Mouse (Mus musculus) right cerebral cortex, postnatal 36 days (tissue): ENCODE results near the gene Cldn7.
A peak's percentile ranks its signal among the peaks of the same experiment; 100 is the strongest.

Source experiments
- DNase-seq, 2 experiments: peaks; one replicate each; pipeline ENCODE4 v3.0.0; 2022; ENCODE audit warnings: low spot score in 2 of 2, mixed read lengths in 1 of 2

Cldn7 gene

DNA sequence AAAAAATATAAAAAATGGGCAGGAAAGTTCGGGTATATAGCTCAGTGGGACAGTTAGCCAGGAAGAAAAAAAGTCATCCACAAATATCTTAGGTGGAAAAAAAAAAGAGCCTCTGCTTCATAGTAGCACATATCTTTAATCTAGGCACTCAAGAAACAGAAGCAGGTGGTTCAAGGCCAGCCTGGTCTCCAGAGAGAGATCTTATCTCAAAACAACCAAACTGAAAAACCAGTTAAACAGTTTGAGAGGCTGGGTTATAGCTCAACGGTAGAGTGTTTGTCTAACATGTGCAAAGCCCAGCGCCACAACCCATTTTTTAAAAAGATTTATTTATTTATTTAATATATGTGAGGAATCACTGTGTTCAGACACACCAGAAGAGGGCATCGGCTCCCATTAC is 31.5 kb upstream of the Cldn7 start:
- DNase-seq: no peak

DNA sequence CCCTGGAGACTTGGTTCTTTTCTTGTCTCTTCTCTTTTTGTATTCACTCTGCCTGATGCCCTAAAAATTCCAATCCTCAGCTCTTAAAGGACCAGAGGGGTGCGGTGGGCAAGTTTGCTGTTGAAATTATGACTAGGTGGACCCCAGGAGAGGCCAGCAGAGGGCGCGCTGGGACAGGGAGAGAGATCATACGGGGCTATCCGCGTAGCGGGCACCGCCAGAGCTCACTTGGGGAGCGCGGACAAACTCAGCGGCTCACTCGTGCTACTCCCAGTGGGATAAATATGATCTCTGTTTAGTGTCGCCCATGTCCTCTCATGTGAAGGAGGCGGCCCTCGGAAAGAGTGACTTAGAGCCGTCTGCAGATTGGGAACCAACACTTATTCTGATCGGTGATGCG is 30.4 kb upstream of the Cldn7 start:
- peak; percentile 56 to 66 for DNase-seq

DNA sequence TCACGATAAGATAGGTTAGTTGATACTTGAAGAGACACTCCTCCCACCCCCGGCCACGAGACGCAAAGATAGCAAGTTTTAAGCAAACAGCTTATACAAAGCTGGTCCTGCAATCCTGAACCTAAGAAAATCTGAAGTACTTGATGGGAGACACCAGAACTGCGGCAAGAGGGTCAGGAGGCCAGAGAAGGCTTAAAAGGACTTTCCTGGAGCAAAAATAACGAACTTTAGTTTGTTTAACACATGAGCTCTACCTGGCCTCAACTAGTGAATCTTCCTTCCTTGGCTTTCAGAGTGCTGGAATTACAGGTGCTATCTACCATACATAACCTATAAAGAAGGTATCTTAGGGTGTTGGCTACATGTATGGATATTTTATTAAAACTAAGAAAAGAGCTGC is 29.9 kb upstream of the Cldn7 start:
- DNase-seq: no peak

DNA sequence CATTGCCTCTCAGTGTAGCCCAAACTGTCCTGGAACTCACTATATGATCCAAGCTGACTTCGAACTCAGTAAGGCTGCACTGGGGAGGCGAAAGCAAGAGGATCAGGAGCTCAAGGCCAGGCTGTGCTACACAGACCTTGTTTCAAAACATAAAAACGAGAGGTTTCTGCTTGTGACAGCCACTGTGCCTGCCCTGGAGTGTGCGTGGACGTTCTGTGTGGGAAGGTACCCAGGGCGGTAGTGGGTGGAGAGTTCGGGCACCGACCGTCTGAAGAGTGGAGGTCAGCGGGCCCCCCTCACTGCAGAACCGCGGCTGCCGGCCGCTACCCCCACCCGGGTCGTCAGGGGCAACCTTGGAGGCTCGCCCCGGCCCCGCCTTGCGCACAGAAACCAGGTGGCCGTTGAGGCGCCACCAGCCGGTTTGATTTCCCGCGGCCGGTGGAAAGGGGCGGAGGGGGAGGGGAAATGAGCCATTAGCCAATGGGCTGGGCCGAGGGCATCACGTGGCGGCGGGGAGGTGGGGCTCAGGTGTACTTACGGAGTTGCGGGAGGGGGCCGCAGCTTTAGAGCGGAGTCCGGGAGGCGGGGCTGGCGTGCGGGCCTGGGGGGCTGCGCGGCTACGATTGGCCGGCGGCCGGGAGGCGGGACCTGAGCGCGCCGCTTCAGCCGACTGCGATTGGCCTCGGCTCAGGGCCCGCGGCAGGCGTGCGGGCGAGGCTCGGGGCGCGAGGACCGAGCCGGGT is 29.3 kb upstream of the Cldn7 start, which contains the start of gene Ybx2:
Ybx2 (plus strand) TSS at position 660 of the 743 bp plus-strand sequence.
- DNase-seq: peak; percentile 80 to 82

DNA sequence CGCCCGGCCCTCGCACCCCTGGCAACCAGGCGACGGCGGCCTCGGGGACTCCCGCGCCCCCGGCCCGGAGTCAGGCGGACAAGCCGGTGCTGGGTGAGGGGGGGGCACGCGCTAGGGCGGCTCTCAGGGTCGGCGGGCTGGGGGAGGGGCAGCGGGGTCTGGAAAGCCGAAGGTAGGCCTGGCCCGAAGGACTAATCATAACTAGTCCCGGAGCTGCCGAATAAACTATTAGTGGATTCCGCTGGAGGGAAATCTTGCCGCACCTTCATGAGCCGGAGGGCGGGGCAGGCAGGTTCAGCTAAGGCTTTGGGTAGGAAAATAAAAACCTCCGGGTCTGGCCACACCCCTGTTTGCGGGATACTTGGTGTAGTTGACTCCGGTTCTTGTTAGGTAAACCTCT is 28.4 kb upstream of the Cldn7 start:
- DNase-seq: no peak

- DNase-seq: no peak
These were observed 27.7 kb upstream of the Cldn7 start for GRCm38 (mm10) chr11:69936714-69937347.

DNA sequence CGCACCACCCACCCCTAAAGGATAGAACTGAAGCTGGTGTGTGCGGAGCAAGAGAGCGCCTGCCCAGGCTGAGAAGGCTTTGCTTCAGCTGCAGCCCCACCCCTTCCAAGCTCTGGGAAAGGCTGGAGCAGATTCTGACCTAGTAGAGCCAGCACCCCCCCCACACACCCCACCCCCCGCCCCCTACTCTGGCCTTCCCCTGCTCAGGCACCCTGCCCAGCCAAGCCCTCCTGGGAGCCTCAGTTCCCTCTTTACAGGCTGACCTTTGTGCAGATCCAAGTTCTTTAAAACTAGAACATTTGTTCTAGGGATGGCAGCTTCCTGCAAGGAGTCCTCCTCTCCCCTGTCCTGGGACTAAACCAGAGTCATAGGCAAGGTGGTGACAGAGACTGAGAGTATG is 27.2 kb upstream of the Cldn7 start:
- no peak for DNase-seq

DNA sequence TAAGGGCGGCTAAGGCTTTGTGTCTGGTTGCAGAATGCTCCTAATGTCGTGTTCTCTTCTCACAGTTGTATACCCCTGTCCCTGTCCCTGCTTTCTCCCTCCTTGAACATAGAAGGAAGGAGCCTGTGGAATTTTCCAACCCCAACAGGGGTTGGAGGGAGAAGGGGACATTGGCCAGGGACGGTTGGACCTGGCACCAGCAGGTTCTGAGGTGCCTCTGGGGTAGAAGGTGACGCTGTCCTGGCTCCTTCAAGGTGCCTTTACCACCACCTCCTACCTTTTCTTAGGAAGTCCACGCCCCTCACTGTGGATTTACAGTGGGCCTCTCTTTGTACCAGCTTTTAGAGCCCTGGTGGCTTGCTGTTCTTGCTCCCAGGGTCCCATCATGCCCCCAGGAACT is 26.7 kb upstream of the Cldn7 start:
- no peak for DNase-seq

GRCm38 (mm10) chr11:69938401-69938979 is 26.1 kb upstream of the Cldn7 start:
- DNase-seq: no peak

DNA sequence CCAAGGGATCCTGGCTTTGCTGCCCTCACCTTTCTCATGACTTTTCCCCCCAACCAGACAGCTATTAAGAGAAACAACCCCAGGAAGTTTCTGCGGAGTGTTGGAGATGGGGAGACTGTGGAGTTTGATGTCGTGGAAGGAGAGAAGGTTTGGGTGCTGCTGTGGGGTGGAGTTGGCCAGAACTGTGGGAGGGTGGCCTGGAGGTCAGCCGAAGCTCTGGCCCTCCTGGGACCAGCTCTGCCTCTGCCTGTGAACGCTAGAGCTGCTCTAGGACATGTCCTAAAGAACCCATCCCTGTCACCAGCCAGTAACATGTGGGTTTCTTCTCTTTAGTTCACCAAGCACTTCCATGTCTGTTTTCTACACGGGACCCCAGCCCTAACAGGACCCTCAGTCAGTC is 25.4 kb upstream of the Cldn7 start:
- no peak for DNase-seq

- no peak for DNase-seq
These were observed 24.8 kb upstream of the Cldn7 start for GRCm38 (mm10) chr11:69939731-69940130.

- DNase-seq: no peak
These were observed 23.6 kb upstream of the Cldn7 start for GRCm38 (mm10) chr11:69940962-69941361.

DNA sequence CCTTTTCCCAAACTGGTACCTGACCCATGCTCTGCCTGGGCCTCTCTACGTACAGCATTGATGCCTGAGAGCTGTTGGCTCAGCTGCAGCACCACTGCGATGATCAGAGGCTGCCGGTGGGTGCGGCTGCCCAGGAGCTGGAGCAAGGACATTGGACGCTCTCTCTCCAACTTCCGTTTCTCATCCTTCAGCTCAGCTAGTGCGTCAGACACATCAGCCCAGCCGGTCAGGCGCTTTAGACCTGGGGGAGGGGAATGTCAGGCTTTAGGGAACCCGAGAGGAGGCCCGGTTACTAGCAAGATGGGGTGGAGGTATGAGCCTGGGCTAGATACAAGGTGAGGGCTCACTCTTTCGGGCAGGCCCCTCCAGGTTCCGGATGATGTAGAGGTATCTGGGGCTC is 19.4 kb upstream of the Cldn7 start:
- DNase-seq: no peak

DNA sequence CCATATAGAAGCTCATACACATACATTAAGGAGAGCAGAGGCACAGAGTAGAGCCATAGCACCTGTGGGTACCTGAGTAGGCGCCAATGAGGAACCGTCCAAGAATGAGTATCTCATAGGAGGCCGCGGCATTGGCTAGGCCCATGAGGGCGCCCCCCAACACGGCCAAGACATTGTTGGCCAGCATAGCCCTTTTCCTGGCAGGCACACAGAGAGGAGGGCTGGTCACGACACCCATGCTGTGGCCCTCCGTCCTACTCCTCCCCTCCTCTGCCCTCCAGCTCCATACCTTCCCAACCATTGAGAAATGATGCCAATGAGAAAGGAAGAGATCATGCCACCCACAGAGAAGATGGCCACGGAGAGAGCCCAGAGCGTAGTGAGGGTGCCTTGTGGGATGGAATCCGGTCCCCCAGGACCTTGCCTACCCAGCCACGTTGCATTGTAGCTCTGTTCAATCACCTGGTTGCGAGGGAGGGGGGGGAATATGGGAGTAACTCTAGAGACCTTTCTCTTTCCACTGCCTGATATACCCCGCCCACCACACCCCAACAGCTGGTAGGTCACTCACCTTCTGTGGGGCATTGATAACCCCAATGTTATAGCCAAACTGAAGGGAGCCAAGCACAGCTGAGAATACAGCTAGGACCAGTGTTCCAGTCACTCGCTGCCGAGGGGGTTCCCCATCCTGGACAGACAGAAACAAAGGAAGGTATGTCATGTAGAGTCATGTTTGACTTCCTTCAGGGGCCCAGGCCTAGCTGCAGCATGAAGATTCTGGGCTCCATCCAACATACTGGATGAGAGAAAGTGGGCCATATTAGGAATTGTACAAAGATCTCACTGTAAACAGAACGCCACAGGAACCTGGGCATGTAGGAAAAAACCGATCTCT is 18.3 kb upstream of the Cldn7 start:
- no peak for DNase-seq

DNA sequence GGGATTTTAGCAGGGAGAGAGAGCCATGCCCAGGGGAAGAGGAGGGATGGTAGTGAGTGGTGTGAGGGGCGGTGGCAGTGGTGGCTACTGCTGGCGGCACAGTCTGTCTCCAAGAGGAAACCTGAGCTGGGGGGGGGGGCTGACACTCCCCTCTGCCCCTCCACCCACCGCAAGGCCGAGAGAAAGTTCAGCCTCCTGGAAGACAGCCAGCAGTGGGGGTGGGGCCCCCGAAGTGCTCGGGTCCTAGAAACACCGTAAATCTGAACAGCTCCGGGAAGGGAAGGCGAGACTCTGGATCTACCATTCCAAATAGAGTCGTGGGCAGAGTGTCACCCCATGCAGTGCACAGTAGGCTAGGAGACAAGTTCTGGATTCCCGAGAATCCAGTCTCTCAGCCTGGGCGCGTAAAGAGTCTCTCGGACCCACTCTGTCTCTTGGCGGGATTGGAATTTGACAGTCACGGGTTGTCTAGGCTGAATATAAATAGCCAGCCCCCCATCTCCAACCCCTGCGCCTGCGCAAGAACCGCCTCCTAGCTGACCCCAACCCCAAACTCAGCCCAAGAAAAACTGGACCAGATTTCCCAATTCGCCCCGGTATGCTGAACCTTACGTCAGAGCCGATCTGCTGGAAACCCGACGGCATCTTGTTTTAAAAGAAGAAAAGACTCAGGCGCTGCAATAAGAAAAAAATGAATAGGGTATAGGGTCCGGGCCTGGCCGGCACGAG is 17.1 kb upstream of the Cldn7 start:
- no peak for DNase-seq

DNA sequence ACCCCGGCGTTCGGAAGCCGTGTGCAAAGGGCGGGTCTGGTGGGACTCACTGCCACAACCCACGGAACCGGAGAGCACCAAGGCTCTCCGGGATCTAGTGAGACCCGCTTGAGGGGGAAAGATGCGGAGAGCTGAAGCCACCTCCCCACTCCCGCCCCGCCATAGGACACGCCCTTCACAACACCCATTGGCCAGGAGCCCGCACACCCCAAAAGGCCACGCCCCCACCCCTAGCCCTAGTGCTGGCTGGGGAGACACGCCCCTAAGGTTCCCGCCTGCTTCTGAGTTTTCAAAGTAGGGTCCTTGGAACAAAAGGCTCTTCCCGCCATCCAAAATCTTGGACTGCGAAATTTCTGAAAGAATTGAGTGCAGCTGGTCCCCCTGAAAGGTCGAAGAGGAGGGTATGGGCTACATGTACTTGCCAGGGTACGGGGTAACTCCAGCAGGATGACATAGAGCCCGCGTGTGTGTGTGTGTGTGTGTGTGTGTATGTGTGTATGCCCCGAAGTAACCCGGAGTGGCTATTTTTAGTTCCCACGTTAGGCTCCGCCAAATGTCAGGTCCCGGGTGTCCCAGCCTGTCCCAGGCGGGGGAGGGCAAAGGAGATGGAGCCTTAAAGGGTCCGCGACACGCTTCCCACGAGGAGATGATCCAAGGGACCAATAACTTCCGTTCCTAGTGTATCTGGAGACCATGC is 16.4 kb upstream of the Cldn7 start, which contains the start of gene Slc2a4:
Slc2a4 (minus strand) TSS at position 123 of the 697 bp plus-strand sequence.
- no peak for DNase-seq

- DNase-seq: no peak
These were observed 15.8 kb upstream of the Cldn7 start for GRCm38 (mm10) chr11:69948763-69949150.

GRCm38 (mm10) chr11:69950807-69951459 is 13.6 kb upstream of the Cldn7 start:
- no peak for DNase-seq

DNA sequence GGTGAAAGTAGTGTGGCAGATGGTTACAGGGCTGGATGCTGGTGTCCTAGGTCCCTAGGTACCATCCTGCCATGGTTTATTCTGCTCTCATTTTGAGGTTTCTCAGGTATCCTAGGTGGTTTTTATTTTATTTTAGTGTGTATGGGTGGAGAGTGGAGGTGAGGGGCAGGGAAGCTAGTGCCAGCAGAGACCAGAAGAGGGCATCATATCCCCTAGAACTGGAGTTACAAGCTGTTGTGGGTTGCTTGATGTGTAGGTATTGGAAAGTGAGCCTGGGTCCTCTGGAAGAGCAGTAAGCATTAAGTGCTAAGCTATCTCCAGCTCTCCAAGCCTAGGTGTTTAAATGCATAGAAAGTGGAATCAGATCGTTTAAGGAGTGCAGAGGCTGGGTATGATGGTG is 12.3 kb upstream of the Cldn7 start:
- DNase-seq: no peak

DNA sequence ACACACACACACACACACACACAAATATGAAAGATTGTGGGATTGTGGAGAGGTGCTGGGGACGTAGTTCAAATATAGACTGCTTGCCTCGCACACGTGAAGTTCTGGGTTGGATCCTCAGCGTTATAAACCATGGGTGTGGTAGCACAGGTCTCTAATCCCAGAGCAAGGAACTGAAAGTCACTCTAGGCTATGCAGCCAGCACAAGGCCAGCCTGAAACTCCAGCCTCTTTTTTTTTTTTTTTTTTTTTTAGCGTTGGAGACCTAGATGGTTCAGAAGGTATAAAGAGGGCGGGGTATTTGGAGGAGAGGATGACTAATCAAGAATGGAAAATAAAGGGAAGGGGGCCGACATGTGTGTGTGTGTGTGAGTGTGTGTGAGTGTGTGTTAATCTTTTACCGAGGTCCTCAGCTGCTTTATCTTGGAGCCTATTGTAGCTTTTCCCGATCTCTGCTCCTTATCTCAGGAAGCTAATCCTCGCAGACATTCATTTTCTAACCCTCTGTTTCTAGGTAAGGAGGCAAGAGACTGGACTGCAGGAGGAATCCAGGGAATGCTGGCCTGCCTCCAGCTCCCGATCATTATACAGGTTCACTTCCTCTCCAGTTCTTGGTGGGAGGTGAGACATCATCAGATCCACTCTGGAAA is 11.2 kb upstream of the Cldn7 start:
- DNase-seq: no peak
